Mouse (Mus musculus): Measurements from ENCODE around the gene Lefty2. TPM values are rescaled to one million over a fixed set of nuclear protein-coding genes. Genes with fewer than 3 reads are reported as not detected.

Gene Lefty2
- not detected in 2 replicates for polyA plus RNA-seq (2012; rRNA removed)

DNA sequence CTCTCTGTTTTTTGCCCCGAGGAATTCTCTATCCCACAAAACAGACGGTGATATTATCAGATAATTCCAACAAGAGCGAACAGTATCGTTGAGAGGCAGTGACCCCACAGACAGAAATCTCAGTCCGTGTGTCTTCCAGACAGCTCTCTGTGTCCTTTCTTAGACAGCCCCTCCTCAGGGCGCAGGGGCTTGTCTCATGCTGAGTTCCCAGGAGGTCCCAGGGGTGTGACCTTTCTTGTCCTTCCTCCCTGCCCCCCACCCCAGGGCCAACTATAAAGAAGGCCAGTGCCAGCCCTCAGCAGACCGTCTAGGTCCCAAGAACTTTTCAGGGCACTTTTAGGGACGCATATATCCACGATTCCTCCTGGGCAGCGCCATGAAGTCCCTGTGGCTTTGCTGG lies at the start of gene Lefty2:
TSS of gene Lefty2 (plus strand) at position 301 of the 400 bp plus-strand sequence.

DNA sequence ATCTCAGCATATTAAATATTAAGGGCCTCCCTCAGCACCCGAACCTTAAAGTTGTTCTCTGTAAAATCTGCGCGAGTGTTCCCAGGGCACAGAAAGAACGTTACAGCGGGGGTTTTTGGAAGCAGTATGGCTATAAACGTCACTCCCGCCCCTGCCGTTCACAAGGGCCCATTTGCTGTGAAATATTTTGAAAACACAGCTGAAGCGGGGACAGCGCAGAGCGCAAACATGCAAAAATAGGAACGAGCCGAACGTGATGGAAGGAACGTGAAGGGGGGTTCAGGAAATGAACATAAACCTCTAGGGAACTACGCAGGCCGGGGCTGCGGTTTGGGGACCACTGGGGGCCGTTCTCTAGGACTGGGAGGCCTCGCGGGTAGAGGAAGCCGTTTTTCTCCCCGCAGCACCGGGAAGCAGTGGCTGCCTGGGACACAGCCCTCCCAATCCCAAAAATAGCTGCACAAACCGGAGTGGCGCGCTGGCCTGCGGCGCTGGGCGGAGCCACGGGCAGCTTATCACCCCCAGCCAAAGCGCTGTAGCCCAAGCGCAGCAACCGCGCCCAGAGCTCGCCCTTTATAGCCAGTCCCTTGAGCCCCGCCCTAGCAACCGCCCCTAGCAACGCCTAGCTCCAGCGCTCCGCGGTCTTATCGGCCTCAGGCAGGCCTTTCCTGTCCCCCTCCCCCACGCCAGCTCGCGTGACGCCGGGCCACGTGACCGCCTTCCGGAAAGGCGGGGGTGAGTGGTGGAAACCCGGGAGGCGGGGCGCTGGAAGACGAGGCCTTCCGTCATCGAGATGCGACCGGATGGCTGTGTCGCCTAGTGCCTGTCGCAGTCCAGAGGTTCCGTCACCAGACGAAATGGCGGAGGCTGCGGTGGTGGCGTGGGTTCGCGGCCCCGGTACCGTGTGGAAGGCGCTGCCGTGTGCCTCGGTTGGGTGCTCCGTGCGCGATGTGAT lies 42.3 kb upstream of the Lefty2 start, which contains the start of gene Sde2:
TSS of gene Sde2 (plus strand) at position 812 of the 955 bp plus-strand sequence.

DNA sequence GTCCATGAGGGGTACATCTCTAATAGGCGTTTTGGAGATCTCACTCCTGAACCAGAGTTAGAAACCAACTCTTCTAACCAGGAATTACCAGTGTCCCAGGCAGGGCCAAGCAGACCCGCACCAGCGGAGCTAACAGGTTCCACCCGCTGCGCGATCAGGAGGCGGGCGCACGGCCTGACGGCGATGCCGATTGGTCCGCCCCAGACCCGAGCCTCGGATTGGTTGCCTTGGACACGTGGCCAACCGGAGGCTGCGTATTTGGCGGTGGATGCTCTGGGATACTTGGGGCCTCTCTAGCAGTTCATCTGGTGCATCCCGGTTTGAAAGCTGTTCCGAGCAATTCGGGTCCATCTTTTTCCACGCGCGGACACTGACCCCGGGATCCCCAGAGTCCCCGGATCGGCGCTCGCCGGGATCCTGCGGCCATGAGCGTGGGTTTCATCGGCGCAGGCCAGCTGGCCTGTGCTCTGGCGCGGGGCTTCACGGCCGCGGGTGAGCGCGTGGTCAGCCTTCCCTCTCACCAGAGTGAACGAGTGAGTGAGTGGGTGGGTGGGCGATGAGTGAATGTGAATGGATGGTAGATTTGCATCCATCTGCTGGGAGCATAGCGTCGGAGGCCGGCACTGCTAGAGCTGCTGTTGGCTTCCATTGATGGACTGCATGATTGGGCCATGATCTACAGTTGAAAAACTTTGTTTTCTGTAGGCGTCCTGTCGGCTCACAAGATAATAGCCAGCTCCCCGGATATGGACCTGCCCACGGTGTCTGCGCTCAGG lies 11.3 kb downstream of the Lefty2 start, which contains the start of gene Pycr2:
TSS of gene Pycr2 (plus strand) at position 255 of the 776 bp plus-strand sequence.

DNA sequence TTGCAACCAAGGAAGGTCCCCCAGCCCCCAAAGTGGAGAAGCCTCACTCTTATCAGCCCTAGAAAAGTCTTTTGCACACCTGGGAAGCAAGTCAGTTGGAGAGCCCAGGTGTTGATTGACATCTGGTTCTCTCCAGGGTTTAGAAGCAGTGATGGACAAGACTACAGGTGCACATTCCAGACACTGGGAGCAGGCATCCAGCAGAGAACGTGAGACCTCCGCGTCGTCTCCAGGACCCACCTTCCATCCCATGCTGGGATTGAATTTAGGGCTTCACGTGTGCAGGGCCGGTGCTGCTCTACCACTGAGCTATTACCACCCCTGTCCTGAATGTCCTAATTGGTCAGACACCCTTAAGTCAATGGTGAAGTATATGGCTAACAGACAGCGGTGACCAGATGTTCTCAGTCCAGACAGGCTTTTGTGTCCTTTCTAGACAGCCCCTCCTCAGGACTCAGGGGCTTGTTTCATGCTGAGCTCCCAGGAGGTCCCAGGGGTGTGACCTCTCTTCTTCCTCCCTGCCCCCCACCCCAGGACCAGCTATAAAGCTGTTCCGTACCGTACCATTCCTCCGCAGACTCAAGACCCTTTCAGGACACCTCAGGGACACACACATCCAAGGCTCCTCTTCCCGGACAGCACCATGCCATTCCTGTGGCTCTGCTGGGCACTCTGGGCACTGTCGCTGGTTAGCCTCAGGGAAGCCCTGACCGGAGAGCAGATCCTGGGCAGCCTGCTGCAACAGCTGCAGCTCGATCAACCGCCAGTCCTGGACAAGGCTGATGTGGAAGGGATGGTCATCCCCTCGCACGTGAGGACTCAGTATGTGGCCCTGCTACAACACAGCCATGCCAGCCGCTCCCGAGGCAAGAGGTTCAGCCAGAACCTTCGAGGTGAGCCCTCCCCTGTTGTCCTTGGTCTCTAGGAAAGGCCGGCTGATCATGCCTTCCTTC lies 41.8 kb downstream of the Lefty2 start, which contains the start of gene Lefty1:
TSS of gene Lefty1 (plus strand) at position 556 of the 953 bp plus-strand sequence.

DNA sequence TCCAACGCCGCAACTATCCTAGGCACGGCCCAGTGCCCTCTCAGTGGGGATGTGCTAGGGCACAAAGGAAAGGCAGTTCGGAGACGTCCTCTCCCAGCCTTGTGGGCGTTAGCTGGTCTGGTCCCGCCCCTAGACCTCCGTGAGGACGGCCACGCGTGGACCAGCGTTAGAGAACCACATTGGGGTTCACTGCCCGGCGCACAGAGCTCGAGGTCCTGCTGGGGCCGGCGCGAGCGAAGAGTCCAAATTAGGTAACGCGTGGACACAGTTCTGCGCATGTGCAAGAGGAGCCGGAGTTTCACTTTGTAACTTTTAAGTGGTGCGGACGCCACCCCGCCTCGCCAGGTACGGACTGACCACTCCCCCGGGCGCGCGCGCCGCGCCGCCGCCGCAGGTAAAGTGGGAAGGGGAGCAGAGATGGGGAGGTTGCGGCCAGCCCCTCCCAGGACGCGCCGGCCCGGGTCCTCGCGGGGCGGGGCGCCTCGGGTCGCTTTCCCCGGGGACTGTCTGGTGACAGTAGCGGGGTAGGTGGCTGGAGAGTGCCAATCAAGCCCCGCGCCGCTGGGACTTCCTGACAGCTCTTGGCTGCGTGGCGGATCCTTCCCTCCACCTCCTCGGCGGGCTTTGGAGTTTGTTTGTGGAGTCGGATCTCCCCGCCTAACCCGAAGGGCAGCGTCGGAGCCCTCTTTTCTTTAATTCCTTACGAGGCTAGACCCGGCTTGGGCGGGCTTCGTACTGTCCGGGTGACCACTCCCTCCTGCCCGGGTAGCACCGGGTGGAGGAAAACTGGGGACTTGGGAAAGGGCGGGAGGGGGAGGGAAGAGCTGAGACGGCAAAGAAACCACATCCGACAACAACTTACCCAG lies 49.5 kb downstream of the Lefty2 start, which contains the start of gene Tmem63a:
TSS of gene Tmem63a (plus strand) at position 179 of the 866 bp plus-strand sequence.

Other genes starting within 250 kb of the Lefty2 start
- gene Mixl1, start 196.1 kb upstream of the Lefty2 start, polyA plus RNA-seq (2012; rRNA removed): 0.13 TPM in 1 of 2 replicates, not detected in the other
- 19.5 and 20.2 TPM in 2 replicates for gene Acbd3, start 167.1 kb upstream of the Lefty2 start, polyA plus RNA-seq (2012; rRNA removed)
- gene H3f3a, start 79.2 kb upstream of the Lefty2 start, polyA plus RNA-seq (2012; rRNA removed): 239 and 316 TPM in 2 replicates
- gene Sde2, start 42.0 kb upstream of the Lefty2 start, polyA plus RNA-seq (2012; rRNA removed): 5.8 and 6.5 TPM in 2 replicates
- 47.6 and 53.9 TPM in 2 replicates for gene Pycr2, start 11.2 kb downstream of the Lefty2 start, polyA plus RNA-seq (2012; rRNA removed)
- 24.5 and 35.0 TPM in 2 replicates for gene Lefty1, start 41.9 kb downstream of the Lefty2 start, polyA plus RNA-seq (2012; rRNA removed)
- 143 and 149 TPM in 2 replicates for gene Tmem63a, start 49.2 kb downstream of the Lefty2 start, polyA plus RNA-seq (2012; rRNA removed)
- gene Ephx1, start 127.8 kb downstream of the Lefty2 start, polyA plus RNA-seq (2012; rRNA removed): 22.7 TPM in 2 replicates
- gene 9130409I23Rik, start 158.1 kb downstream of the Lefty2 start, polyA plus RNA-seq (2012; rRNA removed): not detected in 2 replicates